Mouse (Mus musculus) v-Abl transformed pro-B cells (cell line): ENCODE measurements around the gene Ipo7.

ENCODE experiments used
- in situ Hi-C, 2 experiments: fragments of 400-800 bp; cut with MboI; formaldehyde crosslinking; loops; one replicate each; pipeline ENCODE4 v1.15.1; 2025; ENCODE audit not compliant: unreplicated experiment in 2 of 2

Ipo7 gene

DNA sequence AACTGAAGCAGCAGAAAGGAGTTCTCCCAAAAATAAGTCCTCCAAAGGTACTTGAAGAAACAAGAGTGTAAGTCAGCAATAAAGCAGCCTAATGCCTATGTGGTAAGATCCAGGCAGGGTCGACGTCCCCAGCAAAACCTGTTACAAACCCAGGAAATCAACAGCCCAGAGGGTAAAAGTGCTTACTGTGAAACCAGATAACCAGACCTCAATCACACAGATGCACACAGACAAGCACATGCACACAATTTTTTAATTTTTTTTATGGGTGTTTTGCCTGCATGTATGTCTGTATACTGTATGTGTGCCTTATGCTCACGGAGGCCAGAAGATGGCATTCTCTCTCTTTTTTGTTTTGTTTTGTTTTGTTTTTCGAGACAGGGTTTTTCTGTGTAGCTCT, 78.3 kb downstream of the Ipo7 start:
- in situ Hi-C loops = no loop called here

DNA sequence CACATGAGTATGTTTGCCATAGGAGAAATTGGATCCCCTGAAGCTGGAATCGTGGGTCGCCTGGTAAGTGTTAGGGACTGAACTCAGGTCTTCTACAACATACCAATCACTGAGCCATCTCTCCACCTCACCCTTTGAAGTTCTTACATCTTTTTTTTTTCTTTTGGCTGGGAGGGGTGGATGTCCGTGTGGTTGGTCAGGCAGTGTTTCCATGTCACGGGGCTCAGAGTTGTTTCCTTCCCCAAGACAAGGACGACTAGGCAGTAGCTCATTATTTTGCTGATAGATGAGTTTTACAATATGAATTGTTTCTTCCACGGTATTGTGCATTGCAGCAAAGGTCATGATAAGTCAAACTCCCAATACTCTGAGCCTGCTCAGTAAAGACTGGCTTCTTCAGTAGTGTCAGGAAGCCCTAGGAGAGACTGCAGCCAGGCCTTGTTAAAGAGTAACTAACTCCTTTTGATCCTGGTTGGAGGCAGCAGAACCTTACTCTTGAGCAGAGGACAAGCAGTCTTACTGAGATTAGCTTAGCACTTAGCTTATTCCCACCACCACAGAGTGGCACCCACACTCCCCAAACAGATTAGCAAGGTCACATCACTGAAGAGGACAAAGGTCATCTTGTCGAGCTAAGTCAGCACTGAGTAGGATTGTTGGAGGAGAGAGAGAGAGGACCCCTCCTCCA, 79.2 kb downstream of the Ipo7 start:
- in situ Hi-C loops = no loop called here

DNA sequence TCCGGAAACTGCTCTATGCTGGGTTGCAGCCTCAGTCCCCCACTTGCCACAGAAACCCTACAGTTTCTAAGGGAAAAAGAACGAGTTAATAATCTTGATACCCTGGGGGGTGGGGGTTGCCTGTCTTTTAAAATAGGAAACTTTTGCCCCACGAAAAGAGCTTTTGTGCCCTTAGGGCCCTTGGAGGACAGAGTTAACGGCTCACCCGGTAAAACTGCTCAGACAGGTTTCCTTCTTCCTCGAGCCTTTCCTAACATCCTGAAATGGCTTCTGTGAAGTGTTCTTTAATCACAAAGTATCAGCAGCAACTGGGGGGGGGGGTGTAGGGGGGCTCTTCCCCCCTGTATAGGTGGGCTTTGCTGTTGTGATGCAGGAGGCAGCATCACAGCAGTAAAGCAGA, 82.8 kb downstream of the Ipo7 start:
- in situ Hi-C loops = no loop called here

DNA sequence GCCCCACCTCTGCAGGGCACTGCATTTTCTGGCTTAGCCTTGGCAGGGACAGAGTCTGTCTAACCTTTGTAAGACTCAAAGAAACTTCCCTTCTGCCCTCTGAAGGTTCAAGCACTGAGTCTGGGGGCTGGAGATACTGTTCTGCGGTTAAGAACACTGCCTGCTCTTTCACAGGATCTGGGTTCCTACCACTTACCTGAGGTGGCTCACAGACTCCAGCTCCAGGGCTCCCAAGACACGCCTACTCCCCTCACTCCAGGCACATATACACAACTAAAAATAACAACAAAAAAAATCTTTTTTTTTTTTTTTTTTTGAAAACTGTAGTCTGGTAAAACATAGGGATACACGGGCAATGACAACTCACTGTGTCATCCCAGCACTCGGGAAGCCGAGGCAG, 83.2 kb downstream of the Ipo7 start:
- in situ Hi-C loops = no loop called here

DNA sequence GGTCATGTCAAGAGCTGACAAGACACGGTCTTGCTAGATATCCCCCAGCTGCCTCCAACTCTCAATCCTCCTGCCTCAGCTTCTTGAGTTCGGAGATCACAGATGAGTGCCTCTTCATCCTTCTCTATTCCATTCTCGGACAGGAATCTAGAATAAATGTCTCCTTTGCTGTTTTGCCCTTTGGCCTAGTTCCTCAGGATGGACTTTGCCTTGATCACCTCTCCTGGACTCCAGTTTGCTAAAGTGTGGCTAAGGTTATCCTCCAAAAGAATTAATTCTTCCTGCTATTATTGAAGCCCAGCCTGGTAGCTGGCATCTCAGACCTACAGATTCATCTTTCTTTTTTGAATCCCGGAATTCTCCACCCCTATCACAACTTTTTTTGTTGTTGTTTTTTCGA, 87.0 kb downstream of the Ipo7 start:
- in situ Hi-C loops = no loop called here
